Mouse (Mus musculus) midbrain, embryonic 14.5 days (tissue): ENCODE data around the gene Zp3r. TPM values are rescaled to one million over a fixed set of nuclear protein-coding genes. Genes with fewer than 3 reads are reported as not detected.

Experiments
- ATAC-seq: fragments of 200-750 bp; cut with Nextera tagmentation; 2 replicates; pipeline ENCODE4 v1.8.0; 2017; ENCODE audit warnings: moderate number of reproducible peaks, moderate library complexity; ENCODE audit not compliant: low FRiP score, low TSS enrichment
- DNase-seq: peaks from one replicate; pipeline ENCODE4 v3.0.0-alpha.2; 2015
- H3K27ac ChIP-seq: fragments of 300-500 bp; sonication (generic); replicated peaks from 2 replicates; pipeline ENCODE4 v1.5.1; 2014; ENCODE audit warnings: mild to moderate bottlenecking, low read depth, low read length, moderate library complexity
- H3K27me3 ChIP-seq: fragments of 300-500 bp; sonication (generic); 2 replicates; pipeline ENCODE4 v1.6.1; 2014; ENCODE audit warnings: low read length, control low read depth, mixed read lengths; ENCODE audit not compliant: control insufficient read depth, insufficient read depth
- H3K36me3 ChIP-seq: fragments of 300-500 bp; sonication (generic); 2 replicates; pipeline ENCODE4 v1.6.1; 2014; ENCODE audit warnings: low read length, control low read depth; ENCODE audit not compliant: control insufficient read depth, insufficient read depth
- H3K4me1 ChIP-seq: fragments of 300-500 bp; sonication (generic); 2 replicates; pipeline ENCODE4 v1.6.1; 2014; ENCODE audit warnings: mild to moderate bottlenecking, antibody characterized with exemption, low read length, control low read depth; ENCODE audit not compliant: control insufficient read depth, insufficient read depth
- H3K4me2 ChIP-seq: fragments of 300-500 bp; sonication (generic); 2 replicates; pipeline ENCODE4 v1.6.1; 2014; ENCODE audit warnings: mild to moderate bottlenecking, low read length, moderate library complexity
- H3K4me3 ChIP-seq: fragments of 300-500 bp; sonication (generic); replicated peaks from 2 replicates; pipeline ENCODE4 v1.5.1; 2014; ENCODE audit warnings: low read depth, low read length
- H3K9ac ChIP-seq: fragments of 300-500 bp; sonication (generic); replicated peaks from 2 replicates; pipeline ENCODE4 v1.6.1; 2014; ENCODE audit warnings: mild to moderate bottlenecking, low read length, moderate library complexity
- H3K9me3 ChIP-seq: fragments of 300-500 bp; sonication (generic); 2 replicates; pipeline ENCODE4 v1.6.1; 2016; ENCODE audit warnings: low read length, control low read depth, mixed read lengths; ENCODE audit not compliant: control insufficient read depth
- WGBS: fragments of 180-500 bp; shearing (Covaris S2); extraction: QIAGEN DNeasy Blood & Tissue Kit; methylation state at CpG from one replicate; pipeline ENCODE4 v1.1.7; 2014; 5-methylcytosine and 5-hydroxymethylcytosine counted together
- polyA plus RNA-seq: library from polyadenylated mRNA; unstranded; fragments of >200 nt; fragmentation: Nextera tagmentation; extraction: Ambion mirVana; gene quantifications from 2 replicates; pipeline ENCODE4 v1.2.1, GENCODE M21; 2014

Zp3r gene
- polyA plus RNA-seq, 1 experiment from 2014 or later = not detected

- no peaks in the 10 kb centered on the region for H3K9me3 ChIP-seq
- H3K9ac ChIP-seq = no peak overlapping the region
- 95% methylated on average over 2 of the region's 2 CpGs for WGBS
- no peaks in the 10 kb centered on the region for H3K36me3 ChIP-seq
- no peaks in the 10 kb centered on the region for H3K27me3 ChIP-seq
- no peak for DNase-seq
- no peaks in the 10 kb centered on the region for H3K4me1 ChIP-seq
- no peak overlapping the region for H3K27ac ChIP-seq
- no peak for ATAC-seq
- no peak overlapping the region for H3K4me2 ChIP-seq
- no peak overlapping the region for H3K4me3 ChIP-seq
Observed at GRCm38 (mm10) chr1:130596291-130596690, 33.1 kb downstream of the Zp3r start.

GRCm38 (mm10) chr1:130588659-130589058 lies 40.8 kb downstream of the Zp3r start:
- WGBS = 86% methylated on average over 9 of the region's 9 CpGs
- DNase-seq (peak; percentile 1), ATAC-seq (no peak)
- Histone ChIP-seq H3K9me3 (no peaks in the 10 kb centered on the region), H3K4me2 (no peak overlapping the region), H3K27me3 (no peaks in the 10 kb centered on the region), H3K4me3 (no peak overlapping the region), H3K9ac (no peak overlapping the region), H3K4me1 (no peaks in the 10 kb centered on the region), H3K36me3 (no peaks in the 10 kb centered on the region), H3K27ac (no peak overlapping the region)

- no peaks in the 10 kb centered on the region for H3K36me3 ChIP-seq
- peak; percentile 4 for DNase-seq
- H3K9me3 ChIP-seq = no peaks in the 10 kb centered on the region
- H3K4me1 ChIP-seq = no peaks in the 10 kb centered on the region
- no peak overlapping the region for H3K4me3 ChIP-seq
- H3K4me2 ChIP-seq = no peak overlapping the region
- no peak overlapping the region for H3K9ac ChIP-seq
- no peak overlapping the region for H3K27ac ChIP-seq
- 59% methylated on average over 4 of the region's 4 CpGs for WGBS
- H3K27me3 ChIP-seq = no peaks in the 10 kb centered on the region
- no peak for ATAC-seq
Observed at GRCm38 (mm10) chr1:130576389-130576788, 53.0 kb downstream of the Zp3r start.

GRCm38 (mm10) chr1:130575962-130576361 lies 53.5 kb downstream of the Zp3r start:
- Histone ChIP-seq H3K27ac (no peak overlapping the region), H3K9ac (no peak overlapping the region), H3K36me3 (no peaks in the 10 kb centered on the region), H3K27me3 (no peaks in the 10 kb centered on the region), H3K4me3 (no peak overlapping the region), H3K4me1 (no peaks in the 10 kb centered on the region), H3K9me3 (no peaks in the 10 kb centered on the region), H3K4me2 (no peak overlapping the region)
- DNase-seq (peak; percentile 72), ATAC-seq (no peak)

GRCm38 (mm10) chr1:130551407-130552249 lies 77.8 kb downstream of the Zp3r start:
- Histone ChIP-seq H3K4me3 (no peak overlapping the region), H3K9me3 (no peaks in the 10 kb centered on the region), H3K36me3 (no peaks in the 10 kb centered on the region), H3K27me3 (no peaks in the 10 kb centered on the region), H3K4me1 (no peaks in the 10 kb centered on the region), H3K4me2 (no peak overlapping the region), H3K9ac (no peak overlapping the region), H3K27ac (no peak overlapping the region)
- ATAC-seq (no peak), DNase-seq (no peak)
- 73% methylated on average over 5 of the region's 5 CpGs for WGBS

GRCm38 (mm10) chr1:130550242-130551167 lies 78.9 kb downstream of the Zp3r start:
- no peak for DNase-seq
- Histone ChIP-seq H3K4me1 (no peaks in the 10 kb centered on the region), H3K36me3 (no peaks in the 10 kb centered on the region), H3K9me3 (no peaks in the 10 kb centered on the region), H3K27me3 (no peaks in the 10 kb centered on the region), H3K9ac (no peak overlapping the region), H3K27ac (no peak overlapping the region), H3K4me3 (no peak overlapping the region), H3K4me2 (no peak overlapping the region)
- ATAC-seq = no peak
- 65% methylated on average over 19 of the region's 19 CpGs for WGBS

GRCm38 (mm10) chr1:130549698-130550097 lies 79.7 kb downstream of the Zp3r start:
- DNase-seq = no peak
- 87% methylated on average over 6 of the region's 6 CpGs for WGBS
- Histone ChIP-seq H3K27ac (no peak overlapping the region), H3K4me2 (no peak overlapping the region), H3K4me1 (no peaks in the 10 kb centered on the region), H3K9ac (no peak overlapping the region), H3K4me3 (no peak overlapping the region), H3K9me3 (no peaks in the 10 kb centered on the region), H3K36me3 (no peaks in the 10 kb centered on the region), H3K27me3 (no peaks in the 10 kb centered on the region)
- no peak for ATAC-seq

GRCm38 (mm10) chr1:130549160-130549559 lies 80.3 kb downstream of the Zp3r start:
- WGBS = 70% methylated on average over 7 of the region's 7 CpGs
- DNase-seq (no peak), ATAC-seq (no peak)
- Histone ChIP-seq H3K4me2 (no peak overlapping the region), H3K4me3 (no peak overlapping the region), H3K4me1 (no peaks in the 10 kb centered on the region), H3K27me3 (no peaks in the 10 kb centered on the region), H3K9ac (no peak overlapping the region), H3K9me3 (no peaks in the 10 kb centered on the region), H3K27ac (no peak overlapping the region), H3K36me3 (no peaks in the 10 kb centered on the region)
